Mouse (Mus musculus) heart, postnatal 0 days (tissue): ENCODE measurements around the gene Itga1.

ENCODE experiments used
- CTCF ChIP-seq: IDR thresholded peaks from 2 replicates; pipeline ENCODE4 v1.5.1; 2016; ENCODE audit warnings: antibody characterized with exemption, control low read depth, low read depth
- EP300 ChIP-seq: IDR thresholded peaks from 2 replicates; pipeline ENCODE4 v1.6.1; 2016; ENCODE audit warnings: antibody characterized with exemption, low read depth

GRCm38 (mm10) chr13:115085974-115086373 lies 15.8 kb downstream of the Itga1 start:
- no peak for TF ChIP-seq CTCF
- TF ChIP-seq EP300 = no peak
